Comparison of ENCODE assay signal across 16 mouse cellular contexts in the genomic region with DNA sequence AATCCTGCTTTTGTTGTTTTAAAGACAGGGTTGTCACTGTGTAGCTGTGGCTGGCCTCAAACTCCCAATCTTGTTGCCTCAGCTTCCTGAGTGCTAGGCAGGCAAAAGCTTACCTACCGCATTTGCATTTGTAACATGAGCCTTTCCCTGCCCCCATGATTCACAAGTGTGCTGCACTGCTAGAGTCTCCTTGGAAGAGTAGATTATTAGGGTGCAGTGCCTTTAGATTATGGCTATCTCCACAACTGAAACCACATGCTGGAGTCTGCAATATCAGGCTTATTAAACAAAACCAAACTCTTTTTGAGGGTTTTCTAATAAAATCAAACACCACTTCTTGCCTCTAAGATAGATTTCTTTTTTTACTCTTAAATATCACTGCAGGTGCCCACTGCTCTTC. TPM values are rescaled to one million over a fixed set of nuclear protein-coding genes. Genes with fewer than 3 reads are reported as not detected.
A peak's percentile ranks its signal among the peaks of the same experiment; 100 is the strongest.
DNase-seq lines count a peak whose midpoint lies in the region; ATAC-seq and TF ChIP-seq lines count a peak whose summit lies in the region.
"Had no signal": no experiment of that assay in that cellular context is flagged by ENCODE, and none has a peak within 500 bp of the region (broad histone marks: within the 10 kb centered on the region; RNA-seq: fewer than 3 reads in every experiment).

No protein-coding gene starts in this region.

- H3K4me3 ChIP-seq in layer of hippocampus, adult 2 months: no peak overlapping the region
- H3K4me3 ChIP-seq in CH12.LX (replicated peaks in 1 of 3; ENCODE audit: low read depth in 2 of 3, low read length in 2 of 3, poor library complexity in 1 of 3): no peak overlapping the region
- H3K4me3 ChIP-seq in liver, embryonic 11.5 days (ENCODE audit: low read depth, low read length): no peak overlapping the region
- H3K4me3 ChIP-seq in hindbrain, postnatal 0 days (ENCODE audit: low read length): no peak overlapping the region
- H3K4me3 ChIP-seq: forebrain, embryonic 10.5 days; heart, embryonic 13.5 days; hindbrain, embryonic 15.5 days had no signal

- H3K4me2 ChIP-seq in CH12.LX (ENCODE audit: insufficient read depth, low read depth, poor library complexity, severe bottlenecking): no peak overlapping the region
- H3K4me2 ChIP-seq in liver, embryonic 11.5 days: no peak overlapping the region
- H3K4me2 ChIP-seq in hindbrain, postnatal 0 days (ENCODE audit: low read depth, low read length): no peak overlapping the region
- H3K4me2 ChIP-seq: heart, embryonic 13.5 days; hindbrain, embryonic 15.5 days; midbrain, embryonic 11.5 days had no signal

- TF ChIP-seq POLR2A in CH12.LX (IDR thresholded peaks at IDR 0.05; ENCODE audit: low read depth, low read length): no peak

- no peak for DNase-seq in layer of hippocampus, adult 2 months (ENCODE audit: low spot score in 2 of 2)
- DNase-seq in layer of hippocampus, postnatal 36 days: no peak
- DNase-seq in CH12.LX (ENCODE audit: extremely low read depth): peak; percentile 34
- peak; percentile 45 for DNase-seq in c-Kit-positive CD71-positive TER-119-negative erythroid progenitor cells, embryonic 14.5 days (ENCODE audit: low read depth)
- no peak for DNase-seq in liver, embryonic 11.5 days (ENCODE audit: low spot score)
- DNase-seq in hindbrain, postnatal 0 days (ENCODE audit: low spot score): no peak
- no peak for DNase-seq in ovary, adult 18-20 months (ENCODE audit: low spot score)
- DNase-seq in MN1 (ENCODE audit: low spot score): no peak
- DNase-seq: cerebellum, postnatal 25 days; gastrocnemius, postnatal 10 days; right cerebral cortex, postnatal 25 days; thymus, postnatal 4 days had no signal

- peak; percentile 77 for ATAC-seq in liver, embryonic 11.5 days (replicated peaks; ENCODE audit: low FRiP score)
- ATAC-seq in hindbrain, postnatal 0 days: no peak

- no peaks in the 10 kb centered on the region for H3K9me3 ChIP-seq in CH12.LX (replicated peaks; ENCODE audit: low read length)
- H3K9me3 ChIP-seq in liver, embryonic 11.5 days (ENCODE audit: control insufficient read depth, low read length): no peaks in the 10 kb centered on the region
- H3K9me3 ChIP-seq in hindbrain, postnatal 0 days (ENCODE audit: low read length): no peaks in the 10 kb centered on the region
- H3K9me3 ChIP-seq: forebrain, embryonic 10.5 days; heart, embryonic 13.5 days; hindbrain, embryonic 15.5 days had no signal

- TF ChIP-seq EP300 in CH12.LX (IDR thresholded peaks at IDR 0.05; ENCODE audit: low read length): 0 out of 2 replicates have a peak, but pooled peaks have one; percentile 30

- no peak overlapping the region for H3K9ac ChIP-seq in CH12.LX (ENCODE audit: insufficient read depth, low read depth)
- H3K9ac ChIP-seq in liver, embryonic 11.5 days (ENCODE audit: low read depth, low read length): no peak overlapping the region
- no peak overlapping the region for H3K9ac ChIP-seq in hindbrain, postnatal 0 days (replicated peaks; ENCODE audit: low read length)
- H3K9ac ChIP-seq: heart, embryonic 13.5 days; hindbrain, embryonic 15.5 days had no signal

- H3K79me2 ChIP-seq in CH12.LX (replicated peaks; ENCODE audit: control insufficient read depth, extremely low read depth, insufficient read depth, poor library complexity, severe bottlenecking): peaks cover 92% of the 10 kb centered on the region

- dilution Hi-C loops in CH12.LX (cut with MboI; ENCODE audit: extremely low pct_ligation_motif_present, extremely low pct_unique_long_range_greater_than_20kb, low sequenced_read_pairs): no loop called here

- in situ Hi-C loops in CH12.LX (cut with MboI; ENCODE audit: low pct_ligation_motif_present, low pct_unique_long_range_greater_than_20kb, low sequenced_read_pairs): no loop called here

- TF ChIP-seq RAD21 in CH12.LX (IDR thresholded peaks at IDR 0.05; ENCODE audit: low read depth, low read length): no peak

- H3K4me1 ChIP-seq in CH12.LX (ENCODE audit: control insufficient read depth in 1 of 2, insufficient read depth in 2 of 2): peaks cover 15 to 51% of the 10 kb centered on the region in 2 experiments; a peak in 3 of 4 replicates
- peaks cover 42% of the 10 kb centered on the region for H3K4me1 ChIP-seq in liver, embryonic 11.5 days (replicated peaks; ENCODE audit: control insufficient read depth, insufficient read depth, low read length)
- H3K4me1 ChIP-seq in hindbrain, postnatal 0 days (ENCODE audit: insufficient read depth, low read length): peaks cover 19% of the 10 kb centered on the region

- 12% methylated on average over 1 of the region's 1 CpGs for WGBS in liver, embryonic 11.5 days
- 19% methylated on average over 1 of the region's 1 CpGs for WGBS in hindbrain, postnatal 0 days

- no peaks in the 10 kb centered on the region for H3K27me3 ChIP-seq in CH12.LX (replicated peaks)
- no peaks in the 10 kb centered on the region for H3K27me3 ChIP-seq in liver, embryonic 11.5 days (replicated peaks; ENCODE audit: control insufficient read depth, insufficient read depth, low read length)
- no peaks in the 10 kb centered on the region for H3K27me3 ChIP-seq in hindbrain, postnatal 0 days (ENCODE audit: insufficient read depth, low read length)
- H3K27me3 ChIP-seq: heart, embryonic 13.5 days; hindbrain, embryonic 15.5 days had no signal

- peaks cover 44 to 96% of the 10 kb centered on the region in 2 experiments for H3K36me3 ChIP-seq in CH12.LX (replicated peaks in 1 of 2; ENCODE audit: control insufficient read depth in 1 of 2, insufficient read depth in 1 of 2, low read length in 1 of 2)
- peaks cover 20% of the 10 kb centered on the region for H3K36me3 ChIP-seq in liver, embryonic 11.5 days (ENCODE audit: control insufficient read depth, insufficient read depth, low read length)
- H3K36me3 ChIP-seq in hindbrain, postnatal 0 days (ENCODE audit: insufficient read depth, low read length): 0 out of 2 replicates have a peak, but pooled peaks cover 4% of the 10 kb centered on the region

- TF ChIP-seq CTCF in layer of hippocampus, adult 2 months (conservative IDR thresholded peaks at IDR 0.05): no peak
- no peak for TF ChIP-seq CTCF in CH12.LX (conservative IDR thresholded peaks at IDR 0.05 in 1 of 2, IDR thresholded peaks at IDR 0.05 in 1 of 2; ENCODE audit: low read depth in 2 of 2, low read length in 2 of 2)
- TF ChIP-seq CTCF in hindbrain, postnatal 0 days (IDR thresholded peaks at IDR 0.05; ENCODE audit: low read depth): no peak

- H3K27ac ChIP-seq in layer of hippocampus, adult 2 months: peak overlapping the region; percentile 44
- H3K27ac ChIP-seq in CH12.LX (ENCODE audit: insufficient read depth, low read depth): peak overlapping the region; percentile 53
- no peak overlapping the region for H3K27ac ChIP-seq in liver, embryonic 11.5 days (ENCODE audit: low read depth, low read length)
- no peak overlapping the region for H3K27ac ChIP-seq in hindbrain, postnatal 0 days
- H3K27ac ChIP-seq: forebrain, embryonic 10.5 days; heart, embryonic 13.5 days; hindbrain, embryonic 15.5 days had no signal

TF ChIP-seq in CH12.LX, 34 proteins besides CTCF, POLR2A, EP300 and RAD21:
- TF ChIP-seq ZKSCAN1 (IDR thresholded peaks at IDR 0.05; ENCODE audit: borderline replicate concordance, low read depth, low read length): no peak
- TF ChIP-seq USF1 (IDR thresholded peaks at IDR 0.05; ENCODE audit: low read depth, low read length): no peak
- no peak for TF ChIP-seq HCFC1 (IDR thresholded peaks at IDR 0.05; ENCODE audit: low read depth, low read length)
- TF ChIP-seq ZNF384 (IDR thresholded peaks at IDR 0.05; ENCODE audit: low read depth, low read length): no peak

RNA-seq across cellular contexts. Expression of gene Pum1, which starts 59.5 kb away (rescaled TPM):
- total RNA-seq in layer of hippocampus, adult 2 months (2021): 100 to 1,000 TPM; 122 to 125 TPM
- total RNA-seq in layer of hippocampus, postnatal 36 days (2021): 100 to 1,000 TPM; 116 to 126 TPM
- total RNA-seq in CH12.LX (2012; rRNA removed) (35.8 and 38.0 TPM in 2 replicates), CH12.LX (2014; rRNA removed) (17.1 and 17.3 TPM in 2 replicates)
- polyA plus RNA-seq in CH12.LX (2012; ENCODE audit: insufficient read length, low read depth): 36.1 and 41.0 TPM in 2 replicates
- 61.4 and 65.0 TPM in 2 replicates for polyA plus RNA-seq in liver, embryonic 11.5 days (2014; fragmentation: Nextera tagmentation; extraction: Ambion mirVana)
- 78.0 and 84.4 TPM in 2 replicates for total RNA-seq in hindbrain, postnatal 0 days (2014; rRNA removed)
- 61.9 and 64.9 TPM in 2 replicates for polyA plus RNA-seq in hindbrain, postnatal 0 days (2015; fragmentation: Nextera tagmentation; extraction: Ambion mirVana)

Comparison
In these comparisons a context has a peak if more than half of its experiments do, and no peak if none do; other contexts are left out.
1. DNase-seq: peak in CH12.LX (single experiment) and c-Kit-positive CD71-positive TER-119-negative erythroid progenitor cells, embryonic 14.5 days (single experiment); none in layer of hippocampus, adult 2 months (0 of 2), layer of hippocampus, postnatal 36 days (0 of 2), liver, embryonic 11.5 days (single experiment), hindbrain, postnatal 0 days (single experiment), ovary, adult 18-20 months (single experiment) and MN1 (single experiment).
2. H3K27ac ChIP-seq: peak in layer of hippocampus, adult 2 months (single experiment) and CH12.LX (single experiment); none in liver, embryonic 11.5 days (single experiment) and hindbrain, postnatal 0 days (single experiment).